Mouse (Mus musculus) heart, embryonic 15.5 days (tissue): Measurements from ENCODE around the gene Gm43064. TPM values are rescaled to one million over a fixed set of nuclear protein-coding genes. Genes with fewer than 3 reads are reported as not detected.

ENCODE experiments used
- ATAC-seq: fragments of 200-750 bp; cut with Nextera tagmentation; replicated peaks from 2 replicates; pipeline ENCODE4 v1.8.0; 2017; ENCODE audit warnings: low read depth, moderate TSS enrichment; ENCODE audit not compliant: insufficient number of reproducible peaks, insufficient read depth, low FRiP score
- H3K27ac ChIP-seq: fragments of 300-500 bp; sonication (generic); 2 replicates; pipeline ENCODE4 v1.5.1; 2015; ENCODE audit warnings: mild to moderate bottlenecking, inconsistent platforms
- H3K27me3 ChIP-seq: fragments of 300-500 bp; sonication (generic); 2 replicates; pipeline ENCODE4 v1.6.1; 2015; ENCODE audit warnings: inconsistent platforms
- H3K36me3 ChIP-seq: fragments of 300-500 bp; sonication (generic); 2 replicates; pipeline ENCODE4 v1.6.1; 2015; ENCODE audit warnings: mild to moderate bottlenecking, inconsistent platforms
- H3K4me1 ChIP-seq: fragments of 300-500 bp; sonication (generic); replicated peaks from 2 replicates; pipeline ENCODE4 v1.6.1; 2015; ENCODE audit warnings: inconsistent platforms
- H3K4me2 ChIP-seq: fragments of 300-500 bp; sonication (generic); 2 replicates; pipeline ENCODE4 v1.6.1; 2015; ENCODE audit warnings: inconsistent platforms, mild to moderate bottlenecking, moderate library complexity
- H3K4me3 ChIP-seq: fragments of 300-500 bp; sonication (generic); 2 replicates; pipeline ENCODE4 v1.5.1; 2015; ENCODE audit warnings: mild to moderate bottlenecking, inconsistent platforms
- H3K9ac ChIP-seq: fragments of 300-500 bp; sonication (generic); 2 replicates; pipeline ENCODE4 v1.6.1; 2015; ENCODE audit warnings: mild to moderate bottlenecking, inconsistent platforms
- H3K9me3 ChIP-seq: fragments of 300-500 bp; sonication (generic); replicated peaks from 2 replicates; pipeline ENCODE4 v1.6.1; 2016; ENCODE audit warnings: inconsistent platforms
- WGBS: fragments of 180-500 bp; shearing (Covaris S2); methylation state at CpG from one replicate; pipeline ENCODE4 v1.1.7; 2015; ENCODE audit warnings: mixed read lengths; 5-methylcytosine and 5-hydroxymethylcytosine counted together
- polyA plus RNA-seq: library from polyadenylated mRNA; unstranded; fragments of >200 nt; fragmentation: Nextera tagmentation; extraction: Ambion mirVana; gene quantifications from 2 replicates; pipeline ENCODE4 v1.2.1, GENCODE M21; 2015

The Gm43064 gene
- 0.23 TPM in 1 of 2 replicates, not detected in the other for polyA plus RNA-seq

DNA sequence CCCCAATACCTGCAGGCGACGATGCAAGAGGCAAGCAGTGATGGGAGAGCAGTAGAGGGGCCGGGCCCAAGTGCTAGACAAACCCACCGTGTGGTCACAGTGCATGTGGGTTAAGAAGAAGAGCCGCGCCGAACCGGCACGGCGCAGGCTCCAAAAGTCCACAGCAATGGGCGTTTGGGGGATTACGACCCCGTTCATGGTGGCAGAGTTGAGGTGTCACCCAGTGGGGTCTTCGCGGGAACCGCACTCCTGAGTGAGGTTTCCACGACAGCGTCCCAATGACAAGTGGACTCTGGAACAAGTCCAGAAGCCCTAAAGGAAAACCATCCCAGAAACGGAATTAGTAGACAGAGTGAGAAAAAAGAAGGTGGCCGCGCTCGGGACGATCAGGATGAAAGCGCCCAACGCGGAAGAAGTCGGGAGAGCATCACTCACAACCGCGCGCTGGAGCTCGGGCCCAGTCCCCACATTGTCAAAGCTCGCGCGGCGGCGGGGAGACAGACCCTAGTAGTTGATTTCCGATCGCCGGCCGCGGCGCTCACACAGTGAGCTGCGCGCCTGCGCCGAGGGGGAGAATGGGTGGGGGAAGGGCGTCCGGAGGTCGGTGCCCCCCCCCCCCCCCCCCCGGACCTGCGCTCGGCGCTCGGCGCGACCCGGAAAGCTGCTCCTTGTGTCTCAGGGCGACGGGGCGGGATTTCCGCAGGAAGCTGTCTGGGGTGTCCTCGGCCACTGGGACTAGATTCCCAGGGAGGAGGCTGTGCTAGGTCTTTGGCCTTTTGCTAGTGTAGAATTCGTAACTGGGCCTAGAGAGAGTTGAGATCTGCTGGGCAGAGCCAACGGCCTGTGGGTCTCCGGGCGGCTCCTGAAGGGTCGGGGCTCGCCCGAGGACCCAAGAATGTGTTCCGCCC, at the start of gene Gm43064, which contains the start of the genes Dclre1b and Ap4b1:
Gene Gm43064, plus strand, starts transcription at position 683 of the 908 bp plus-strand sequence.
Gene Dclre1b, minus strand, starts transcription at position 554 of the 908 bp plus-strand sequence.
Gene Ap4b1, plus strand, starts transcription at position 630 of the 908 bp plus-strand sequence.
- Histone ChIP-seq H3K27me3 (no peaks in the 10 kb centered on the region), H3K36me3 (peaks cover 21% of the 10 kb centered on the region), H3K4me3 (peak within 1 kb of the TSS; percentile 84), H3K9ac (peak within 1 kb of the TSS; percentile 84), H3K4me1 (peaks cover 18% of the 10 kb centered on the region), H3K27ac (peak within 1 kb of the TSS; percentile 94), H3K9me3 (no peaks in the 10 kb centered on the region), H3K4me2 (peak within 1 kb of the TSS; percentile 83)
- WGBS: under 1% methylated on average over 65 of the region's 70 CpGs
- peak; percentile 94 for ATAC-seq

DNA sequence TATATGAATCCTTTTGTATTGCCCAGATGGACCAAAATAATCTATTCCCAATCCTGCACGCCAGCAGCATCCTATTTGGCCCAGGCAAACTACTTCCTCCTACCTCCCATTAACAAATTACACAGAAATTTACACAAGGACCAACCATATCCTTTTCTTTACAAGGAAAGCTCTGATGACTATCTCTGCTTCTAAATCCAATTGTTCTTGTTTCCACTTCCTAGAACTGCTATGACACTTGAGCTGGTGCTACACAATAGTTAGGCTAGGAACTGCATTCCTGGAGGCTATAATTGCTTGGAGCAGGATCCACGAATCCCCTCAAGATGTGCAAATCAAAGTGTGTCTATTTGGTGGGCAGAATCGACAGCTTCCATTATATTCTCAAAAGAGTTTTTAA, 42.6 kb upstream of the Gm43064 start:
- H3K36me3 ChIP-seq: peaks cover 25% of the 10 kb centered on the region

DNA sequence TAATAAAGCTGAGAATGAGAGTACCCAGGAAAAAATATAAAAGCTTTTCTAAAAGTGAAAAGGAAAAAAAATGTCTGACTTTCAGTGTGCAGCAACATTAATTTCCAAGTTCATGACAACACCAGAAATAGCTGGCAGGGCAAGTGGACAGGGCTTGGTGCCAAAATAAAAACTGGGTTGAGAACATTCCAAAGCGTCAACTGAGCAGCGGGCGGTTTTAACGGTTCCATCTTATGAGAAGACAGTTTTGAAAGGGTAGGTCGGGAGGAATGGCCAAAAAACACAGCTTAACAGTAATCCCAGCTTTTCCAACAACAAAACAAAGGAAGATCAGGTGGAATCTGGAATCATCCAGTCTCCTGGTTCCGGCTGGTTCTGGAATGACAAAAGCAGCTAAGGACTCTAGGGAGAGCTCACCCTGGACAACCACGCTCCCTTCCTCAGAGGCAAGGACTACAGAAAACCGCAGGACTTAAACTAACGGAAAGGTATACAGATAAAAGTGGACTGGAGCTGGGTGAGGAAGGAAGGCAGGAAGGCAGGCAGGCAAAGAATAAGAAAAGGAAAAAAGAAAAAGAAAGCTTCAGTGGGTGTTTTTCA, 37.7 kb upstream of the Gm43064 start:
- ATAC-seq: peak; percentile 63; the same call in 1 of the 2 replicates
- H3K36me3 ChIP-seq: no peaks in the 10 kb centered on the region
- 21% methylated on average over 9 of the region's 9 CpGs for WGBS
- H3K9me3 ChIP-seq: no peaks in the 10 kb centered on the region
- H3K4me3 ChIP-seq: peak overlapping the region; percentile 4; the same call in 1 of the 2 replicates
- H3K4me2 ChIP-seq: peak overlapping the region; percentile 39
- peak overlapping the region; percentile 88 for H3K27ac ChIP-seq
- H3K9ac ChIP-seq: no peak overlapping the region; the same call in 1 of the 2 replicates
- H3K27me3 ChIP-seq: no peaks in the 10 kb centered on the region
- H3K4me1 ChIP-seq: peaks cover 35% of the 10 kb centered on the region

More for the DNA sequence above, 42.6 kb upstream of the Gm43064 start:
- Histone ChIP-seq H3K4me1 (peaks cover 14% of the 10 kb centered on the region), H3K27me3 (no peaks in the 10 kb centered on the region), H3K9me3 (no peaks in the 10 kb centered on the region), H3K4me3 (no peak overlapping the region), H3K4me2 (no peak overlapping the region), H3K27ac (no peak overlapping the region), H3K9ac (no peak overlapping the region)
- no peak for ATAC-seq
- 76% methylated on average over 3 of the region's 3 CpGs for WGBS

DNA sequence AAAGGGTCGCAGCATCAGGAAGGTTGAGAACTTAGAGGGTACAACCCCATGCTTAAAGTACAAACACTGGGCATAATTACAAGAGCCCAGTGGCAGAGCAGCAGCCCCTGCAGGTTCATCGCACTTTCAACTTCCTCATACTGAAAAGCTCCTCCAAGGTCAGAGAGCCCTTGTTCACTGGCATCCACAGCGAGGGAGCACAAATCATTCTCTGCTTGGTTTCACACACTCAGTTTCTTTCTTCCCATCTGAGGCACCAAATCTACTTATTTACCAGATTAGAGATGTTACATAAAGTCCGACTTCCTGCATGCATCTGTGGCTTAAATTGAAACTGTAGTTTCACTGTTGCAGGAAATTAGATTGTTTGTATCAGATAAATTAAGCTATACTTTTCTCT, 36.5 kb upstream of the Gm43064 start:
- Histone ChIP-seq H3K9me3 (no peaks in the 10 kb centered on the region), H3K4me1 (peaks cover 35% of the 10 kb centered on the region), H3K4me3 (no peak overlapping the region), H3K27ac (peak overlapping the region; percentile 88), H3K36me3 (peaks cover 10% of the 10 kb centered on the region), H3K4me2 (0 out of 2 replicates have a peak overlapping the region, but pooled peaks have one; percentile 39), H3K27me3 (no peaks in the 10 kb centered on the region), H3K9ac (no peak overlapping the region)
- 0 out of 2 replicates have a peak, but pooled peaks have one; percentile 45 for ATAC-seq
- WGBS: 48% methylated on average over 4 of the region's 4 CpGs

DNA sequence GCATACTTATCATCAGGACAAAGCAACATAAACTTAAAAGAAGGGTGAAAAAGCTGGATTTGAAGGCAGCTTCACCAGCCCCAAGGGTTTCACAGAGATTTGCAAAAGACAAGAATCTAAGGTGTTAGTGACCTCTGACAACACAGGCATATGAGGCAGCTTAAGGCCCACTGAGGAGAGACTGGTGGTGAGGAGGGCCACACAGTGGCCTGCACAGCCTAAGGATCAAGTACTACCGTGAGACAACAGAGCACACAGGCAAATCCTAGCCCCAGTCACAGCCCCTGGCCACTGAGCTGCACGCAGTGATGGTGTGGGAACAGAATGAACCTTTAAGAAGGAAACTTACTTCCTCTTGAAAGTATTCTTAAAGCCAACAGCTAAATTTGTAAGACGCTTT, 35.9 kb upstream of the Gm43064 start:
- H3K4me2 ChIP-seq: no peak overlapping the region
- no peak overlapping the region for H3K4me3 ChIP-seq
- peak overlapping the region; percentile 9; the same call in 1 of the 2 replicates for H3K9ac ChIP-seq
- H3K36me3 ChIP-seq: peaks cover 14% of the 10 kb centered on the region
- H3K27me3 ChIP-seq: no peaks in the 10 kb centered on the region
- H3K4me1 ChIP-seq: peaks cover 32% of the 10 kb centered on the region
- H3K27ac ChIP-seq: peak overlapping the region; percentile 88
- 71% methylated on average over 3 of the region's 3 CpGs for WGBS
- no peaks in the 10 kb centered on the region for H3K9me3 ChIP-seq
- ATAC-seq: 0 out of 2 replicates have a peak, but pooled peaks have one; percentile 12

DNA sequence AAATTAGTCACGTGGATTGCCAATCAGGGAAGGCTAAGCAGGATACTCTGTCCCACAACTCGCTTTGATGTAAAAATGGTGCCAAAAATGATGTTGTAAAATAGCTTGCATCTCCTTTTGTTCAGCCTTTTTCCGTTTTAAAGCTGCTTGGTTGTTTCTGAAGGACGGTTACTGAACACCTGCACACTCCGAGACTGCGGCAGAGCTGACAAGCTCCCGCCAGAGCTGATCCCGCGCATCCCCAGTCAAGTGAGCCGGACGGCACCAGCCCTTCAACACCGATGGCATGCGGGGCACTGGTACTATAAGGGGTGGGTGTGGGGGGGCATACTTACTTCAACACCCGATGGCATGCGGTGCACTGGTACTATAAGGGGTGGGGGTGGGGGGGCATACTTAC, 35.4 kb upstream of the Gm43064 start:
- peaks cover 14% of the 10 kb centered on the region for H3K36me3 ChIP-seq
- no peaks in the 10 kb centered on the region for H3K27me3 ChIP-seq
- H3K27ac ChIP-seq: peak overlapping the region; percentile 88
- H3K4me3 ChIP-seq: no peak overlapping the region
- H3K9ac ChIP-seq: no peak overlapping the region
- no peak overlapping the region for H3K4me2 ChIP-seq
- peaks cover 32% of the 10 kb centered on the region for H3K4me1 ChIP-seq
- ATAC-seq: no peak
- 78% methylated on average over 15 of the region's 15 CpGs for WGBS
- no peaks in the 10 kb centered on the region for H3K9me3 ChIP-seq

DNA sequence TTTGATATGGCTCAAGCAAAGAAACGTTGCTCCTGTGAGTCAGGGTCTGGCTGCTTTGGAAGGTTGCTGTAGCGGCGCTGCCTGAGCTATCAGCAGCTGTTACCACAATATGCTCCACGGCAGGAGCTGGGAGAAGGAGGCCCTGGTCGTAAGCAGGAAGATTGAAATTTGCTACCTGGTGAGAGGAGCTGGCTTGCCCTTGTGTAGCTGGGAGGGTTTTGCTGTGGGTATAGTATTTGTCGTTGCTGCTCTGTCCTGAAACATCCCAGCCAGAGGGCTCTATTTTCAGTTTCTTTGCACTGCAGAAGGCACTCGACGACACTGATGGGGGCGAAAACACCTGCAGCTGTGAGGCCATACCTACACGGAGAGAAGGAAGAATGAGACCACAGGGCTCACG, 31.4 kb upstream of the Gm43064 start:
- no peaks in the 10 kb centered on the region for H3K27me3 ChIP-seq
- no peaks in the 10 kb centered on the region for H3K9me3 ChIP-seq
- no peak for ATAC-seq
- H3K27ac ChIP-seq: peak overlapping the region; percentile 33; the same call in 1 of the 2 replicates
- H3K36me3 ChIP-seq: peaks cover 14% of the 10 kb centered on the region
- no peak overlapping the region for H3K4me3 ChIP-seq
- no peak overlapping the region for H3K9ac ChIP-seq
- H3K4me2 ChIP-seq: no peak overlapping the region
- WGBS: 77% methylated on average over 11 of the region's 11 CpGs
- H3K4me1 ChIP-seq: peaks cover 30% of the 10 kb centered on the region

DNA sequence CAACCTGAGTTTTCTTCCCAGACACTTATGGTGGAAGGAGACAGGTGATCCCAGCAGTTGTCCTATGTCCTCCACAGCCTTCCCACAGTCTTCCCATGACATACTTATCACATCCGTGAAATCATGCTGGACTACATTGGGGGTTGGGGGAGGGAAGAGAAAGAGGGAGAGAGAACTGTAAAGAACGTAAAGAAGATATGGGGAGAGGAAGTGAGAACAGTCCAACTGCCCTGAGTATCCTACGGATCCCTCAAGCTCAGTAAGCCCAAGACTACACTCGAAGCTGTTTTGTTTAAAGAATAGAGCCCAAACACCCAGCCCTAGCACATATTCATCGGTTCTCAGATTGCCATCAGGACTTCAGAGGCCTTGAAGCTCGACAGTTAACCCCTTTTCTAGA, 30.7 kb upstream of the Gm43064 start:
- Histone ChIP-seq H3K9me3 (no peaks in the 10 kb centered on the region), H3K4me2 (no peak overlapping the region), H3K36me3 (peaks cover 14% of the 10 kb centered on the region), H3K4me3 (no peak overlapping the region), H3K27ac (no peak overlapping the region), H3K4me1 (peaks cover 26% of the 10 kb centered on the region), H3K9ac (no peak overlapping the region), H3K27me3 (no peaks in the 10 kb centered on the region)
- no peak for ATAC-seq
- 74% methylated on average over 6 of the region's 6 CpGs for WGBS

DNA sequence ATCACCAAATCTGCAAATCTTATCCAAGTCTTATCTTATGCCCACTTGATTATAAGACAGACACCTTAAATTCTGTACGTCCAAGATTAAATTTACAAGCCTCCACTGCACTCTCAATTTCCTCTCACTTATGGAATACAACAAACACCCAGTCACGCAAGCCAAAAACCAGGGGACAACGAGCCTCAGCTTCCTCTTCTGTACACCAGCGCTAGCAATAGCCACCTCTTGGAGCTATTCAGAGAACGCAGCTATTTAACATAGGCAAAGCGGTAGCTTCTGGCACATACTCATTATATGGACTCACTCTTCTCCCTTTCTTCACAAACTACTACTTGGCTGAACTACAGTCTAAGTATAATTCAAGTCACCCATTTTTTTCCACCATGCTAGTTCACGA, 30.2 kb upstream of the Gm43064 start:
- Histone ChIP-seq H3K27me3 (no peaks in the 10 kb centered on the region), H3K36me3 (peaks cover 14% of the 10 kb centered on the region), H3K4me2 (no peak overlapping the region), H3K9ac (no peak overlapping the region), H3K4me3 (no peak overlapping the region), H3K4me1 (peaks cover 24% of the 10 kb centered on the region), H3K27ac (no peak overlapping the region), H3K9me3 (no peaks in the 10 kb centered on the region)
- WGBS: 70% methylated on average over 7 of the region's 7 CpGs
- no peak for ATAC-seq

DNA sequence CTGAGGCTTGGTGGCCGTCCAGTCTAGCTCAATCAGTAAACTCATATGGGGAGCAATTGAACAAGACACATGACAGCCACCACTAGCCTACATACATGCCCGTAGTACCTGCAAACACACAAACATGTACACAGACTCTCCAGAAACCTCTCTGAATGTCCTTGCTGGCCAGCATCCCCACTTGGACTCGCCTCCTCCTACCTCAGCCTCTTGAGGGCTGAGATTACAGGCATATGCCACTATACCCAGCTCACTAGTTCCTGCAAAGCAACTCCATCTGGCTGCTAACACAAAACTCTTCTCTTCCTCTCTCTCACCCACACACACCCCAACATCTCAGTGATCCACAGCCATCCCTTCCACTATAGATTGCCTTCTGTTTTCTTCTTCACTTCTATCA, 29.1 kb upstream of the Gm43064 start:
- no peak overlapping the region for H3K27ac ChIP-seq
- no peaks in the 10 kb centered on the region for H3K27me3 ChIP-seq
- 74% methylated on average over 3 of the region's 3 CpGs for WGBS
- H3K4me3 ChIP-seq: no peak overlapping the region
- no peak overlapping the region for H3K9ac ChIP-seq
- no peak for ATAC-seq
- no peak overlapping the region for H3K4me2 ChIP-seq
- H3K4me1 ChIP-seq: peaks cover 25% of the 10 kb centered on the region
- H3K9me3 ChIP-seq: no peaks in the 10 kb centered on the region
- H3K36me3 ChIP-seq: peaks cover 14% of the 10 kb centered on the region

DNA sequence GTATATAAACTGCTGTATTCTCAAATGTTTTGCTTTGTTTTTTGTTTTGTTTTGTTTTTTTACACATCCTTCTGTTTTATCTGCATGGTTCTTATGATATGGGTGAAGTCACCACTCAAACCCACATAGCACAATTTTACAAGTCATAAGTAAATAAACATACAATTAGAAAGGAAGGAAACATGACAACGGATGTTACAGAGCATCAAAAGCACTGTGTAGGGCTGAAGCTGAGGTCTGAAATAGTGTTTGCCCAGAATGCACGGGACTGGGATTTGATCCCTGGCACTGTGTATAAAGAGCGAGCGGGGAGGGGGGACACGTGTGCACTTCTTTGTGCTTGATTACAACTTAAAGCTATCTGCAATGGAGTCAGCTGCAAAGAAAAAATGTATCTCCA, 28.6 kb upstream of the Gm43064 start:
- Histone ChIP-seq H3K36me3 (peaks cover 14% of the 10 kb centered on the region), H3K4me3 (no peak overlapping the region), H3K4me2 (no peak overlapping the region), H3K27ac (no peak overlapping the region), H3K9me3 (no peaks in the 10 kb centered on the region), H3K27me3 (no peaks in the 10 kb centered on the region), H3K4me1 (peaks cover 27% of the 10 kb centered on the region), H3K9ac (no peak overlapping the region)
- 68% methylated on average over 5 of the region's 5 CpGs for WGBS
- no peak for ATAC-seq
